Mouse (Mus musculus): ENCODE measurements around the gene Barx1. TPM values are rescaled to one million over a fixed set of nuclear protein-coding genes. Genes with fewer than 3 reads are reported as not detected.
A peak's percentile ranks its signal among the peaks of the same experiment; 100 is the strongest.

Barx1 gene
- polyA plus RNA-seq, 1 experiment, result 0.57 TPM

DNA sequence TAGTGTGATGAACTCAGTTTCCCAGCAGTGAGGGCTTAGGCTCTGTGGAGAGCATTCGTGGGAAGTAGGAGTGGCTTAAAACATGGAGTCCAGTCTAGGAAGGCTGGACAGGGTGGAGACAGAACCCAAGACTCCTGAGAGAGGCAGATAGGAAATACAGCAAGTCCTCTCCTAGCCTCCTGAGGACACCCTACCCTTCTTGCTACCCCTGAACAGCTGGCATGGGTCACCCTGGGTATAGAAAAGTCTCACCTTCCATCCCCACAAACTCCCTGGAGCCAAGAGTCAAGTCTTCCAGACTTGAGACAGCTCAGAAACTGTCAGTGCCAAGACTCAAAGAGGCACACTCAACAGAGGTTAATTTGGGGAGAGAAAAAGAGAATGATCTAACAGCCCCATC lies 1.2 kb upstream of the Barx1 start:
- no peak for TF ChIP-seq CTCF (IDR thresholded peaks at IDR 0.05; ENCODE audit: low read depth, low read length)
- no peak for TF ChIP-seq EP300 (IDR thresholded peaks at IDR 0.05; ENCODE audit: insufficient read depth, low read depth, low read length)
- TF ChIP-seq POLR2A (IDR thresholded peaks at IDR 0.05; ENCODE audit: insufficient read depth, low read length), result no peak
- no peak overlapping the region for H3K27ac ChIP-seq (ENCODE audit: insufficient read depth, low read length)
- no peaks in the 10 kb centered on the region for H3K36me3 ChIP-seq (ENCODE audit: control insufficient read depth, insufficient read depth, low read length, poor library complexity, severe bottlenecking)
- H3K4me1 ChIP-seq (ENCODE audit: control insufficient read depth, insufficient read depth, low read length), result no peaks in the 10 kb centered on the region
- H3K9me3 ChIP-seq (replicated peaks; ENCODE audit: control insufficient read depth, insufficient read depth, low read length, poor library complexity, severe bottlenecking), result no peaks in the 10 kb centered on the region
- H3K4me3 ChIP-seq (ENCODE audit: low read depth, low read length), result no peak overlapping the region
- H3K9ac ChIP-seq (ENCODE audit: low read depth, poor library complexity, severe bottlenecking), result no peak overlapping the region
- peaks cover 52% of the 10 kb centered on the region for H3K27me3 ChIP-seq (ENCODE audit: control insufficient read depth, insufficient read depth, low read length, poor library complexity, severe bottlenecking)

GRCm38 (mm10) chr13:48663211-48663987 lies 601 bp downstream of the Barx1 start:
- TF ChIP-seq POLR2A (IDR thresholded peaks at IDR 0.05; ENCODE audit: insufficient read depth, low read length) (no peak), EP300 (IDR thresholded peaks at IDR 0.05; ENCODE audit: insufficient read depth, low read depth, low read length) (no peak), CTCF (IDR thresholded peaks at IDR 0.05; ENCODE audit: low read depth, low read length) (no peak)
- Histone ChIP-seq H3K9ac (ENCODE audit: low read depth, poor library complexity, severe bottlenecking) (peak overlapping the region; percentile 44; the same call in 1 of the 2 replicates), H3K4me3 (ENCODE audit: low read depth, low read length) (peak overlapping the region; percentile 60), H3K9me3 (replicated peaks; ENCODE audit: control insufficient read depth, insufficient read depth, low read length, poor library complexity, severe bottlenecking) (no peaks in the 10 kb centered on the region), H3K27me3 (ENCODE audit: control insufficient read depth, insufficient read depth, low read length, poor library complexity, severe bottlenecking) (peaks cover 54% of the 10 kb centered on the region), H3K27ac (ENCODE audit: insufficient read depth, low read length) (no peak overlapping the region), H3K4me1 (ENCODE audit: control insufficient read depth, insufficient read depth, low read length) (no peaks in the 10 kb centered on the region), H3K36me3 (ENCODE audit: control insufficient read depth, insufficient read depth, low read length, poor library complexity, severe bottlenecking) (no peaks in the 10 kb centered on the region)

GRCm38 (mm10) chr13:48663988-48664339 lies 1.2 kb downstream of the Barx1 start:
- H3K27ac ChIP-seq (ENCODE audit: insufficient read depth, low read length), result no peak overlapping the region
- H3K4me1 ChIP-seq (ENCODE audit: control insufficient read depth, insufficient read depth, low read length), result no peaks in the 10 kb centered on the region
- TF ChIP-seq CTCF (IDR thresholded peaks at IDR 0.05; ENCODE audit: low read depth, low read length) (no peak), POLR2A (IDR thresholded peaks at IDR 0.05; ENCODE audit: insufficient read depth, low read length) (no peak), EP300 (IDR thresholded peaks at IDR 0.05; ENCODE audit: insufficient read depth, low read depth, low read length) (no peak)
- no peaks in the 10 kb centered on the region for H3K36me3 ChIP-seq (ENCODE audit: control insufficient read depth, insufficient read depth, low read length, poor library complexity, severe bottlenecking)
- no peak overlapping the region for H3K9ac ChIP-seq (ENCODE audit: low read depth, poor library complexity, severe bottlenecking)
- peaks cover 55% of the 10 kb centered on the region for H3K27me3 ChIP-seq (ENCODE audit: control insufficient read depth, insufficient read depth, low read length, poor library complexity, severe bottlenecking)
- no peaks in the 10 kb centered on the region for H3K9me3 ChIP-seq (replicated peaks; ENCODE audit: control insufficient read depth, insufficient read depth, low read length, poor library complexity, severe bottlenecking)
- no peak overlapping the region for H3K4me3 ChIP-seq (ENCODE audit: low read depth, low read length)

- no peak overlapping the region for H3K27ac ChIP-seq (ENCODE audit: insufficient read depth, low read length)
- no peaks in the 10 kb centered on the region for H3K36me3 ChIP-seq (ENCODE audit: control insufficient read depth, insufficient read depth, low read length, poor library complexity, severe bottlenecking)
- H3K9ac ChIP-seq (ENCODE audit: low read depth, poor library complexity, severe bottlenecking), result no peak overlapping the region
- H3K9me3 ChIP-seq (replicated peaks; ENCODE audit: control insufficient read depth, insufficient read depth, low read length, poor library complexity, severe bottlenecking), result no peaks in the 10 kb centered on the region
- H3K4me1 ChIP-seq (ENCODE audit: control insufficient read depth, insufficient read depth, low read length), result no peaks in the 10 kb centered on the region
- H3K4me3 ChIP-seq (ENCODE audit: low read depth, low read length), result no peak overlapping the region
- H3K27me3 ChIP-seq (ENCODE audit: control insufficient read depth, insufficient read depth, low read length, poor library complexity, severe bottlenecking), result peaks cover 55% of the 10 kb centered on the region
- TF ChIP-seq CTCF (IDR thresholded peaks at IDR 0.05; ENCODE audit: low read depth, low read length), result no peak
- no peak for TF ChIP-seq EP300 (IDR thresholded peaks at IDR 0.05; ENCODE audit: insufficient read depth, low read depth, low read length)
- TF ChIP-seq POLR2A (IDR thresholded peaks at IDR 0.05; ENCODE audit: insufficient read depth, low read length), result no peak
Measured at GRCm38 (mm10) chr13:48664916-48665655, 2.3 kb downstream of the Barx1 start.

DNA sequence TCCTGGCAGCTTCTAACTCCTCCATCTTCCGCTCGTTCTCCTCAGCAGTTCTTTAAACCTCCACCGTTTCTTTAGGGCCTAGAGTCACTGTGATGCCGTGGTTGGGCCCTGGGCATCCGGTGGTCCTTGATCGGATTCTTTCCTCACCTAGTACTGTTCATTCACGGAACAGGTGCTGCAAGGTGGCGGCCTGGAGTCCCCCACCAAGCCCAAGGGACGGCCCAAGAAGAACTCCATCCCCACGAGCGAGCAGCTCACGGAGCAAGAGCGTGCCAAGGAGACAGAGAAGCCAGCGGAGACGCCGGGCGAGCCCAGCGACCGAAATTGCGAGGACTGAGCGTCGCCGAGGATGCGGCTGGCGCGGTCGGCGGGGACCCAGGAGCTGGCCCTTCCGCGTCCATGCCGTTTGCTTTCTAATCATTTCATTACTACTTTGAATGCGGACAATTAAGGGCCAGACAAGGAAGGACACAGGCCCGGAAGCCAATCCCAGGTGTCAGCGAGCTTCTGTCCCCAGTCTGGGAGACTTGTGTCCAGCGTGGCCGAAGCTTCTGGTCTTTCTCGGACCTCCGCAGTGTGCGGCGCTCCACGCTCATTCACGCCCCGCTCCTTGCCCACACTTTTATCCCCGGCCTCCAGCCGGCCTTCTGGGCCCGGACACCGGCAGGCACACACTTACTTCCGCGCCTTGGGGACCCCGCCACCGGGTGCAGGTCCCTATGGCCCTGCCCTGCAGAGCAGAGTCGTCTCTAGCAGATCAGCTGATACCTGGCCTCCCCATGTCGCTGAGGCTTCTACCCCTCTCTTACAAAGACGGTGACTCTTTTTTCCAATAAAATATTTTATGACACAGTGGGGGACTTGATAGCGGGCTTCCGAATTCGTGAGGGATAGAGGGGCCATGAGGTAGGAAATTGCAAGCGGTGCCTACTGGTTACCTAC lies 3.1 kb downstream of the Barx1 start:
- H3K27ac ChIP-seq (ENCODE audit: insufficient read depth, low read length), result no peak overlapping the region
- no peaks in the 10 kb centered on the region for H3K4me1 ChIP-seq (ENCODE audit: control insufficient read depth, insufficient read depth, low read length)
- H3K27me3 ChIP-seq (ENCODE audit: control insufficient read depth, insufficient read depth, low read length, poor library complexity, severe bottlenecking), result peaks cover 51% of the 10 kb centered on the region
- H3K4me3 ChIP-seq (ENCODE audit: low read depth, low read length), result peak overlapping the region; percentile 24; the same call in 1 of the 2 replicates
- H3K9ac ChIP-seq (ENCODE audit: low read depth, poor library complexity, severe bottlenecking), result no peak overlapping the region
- H3K9me3 ChIP-seq (replicated peaks; ENCODE audit: control insufficient read depth, insufficient read depth, low read length, poor library complexity, severe bottlenecking), result no peaks in the 10 kb centered on the region
- no peaks in the 10 kb centered on the region for H3K36me3 ChIP-seq (ENCODE audit: control insufficient read depth, insufficient read depth, low read length, poor library complexity, severe bottlenecking)
- no peak for TF ChIP-seq CTCF (IDR thresholded peaks at IDR 0.05; ENCODE audit: low read depth, low read length)
- no peak for TF ChIP-seq EP300 (IDR thresholded peaks at IDR 0.05; ENCODE audit: insufficient read depth, low read depth, low read length)
- no peak for TF ChIP-seq POLR2A (IDR thresholded peaks at IDR 0.05; ENCODE audit: insufficient read depth, low read length)

All from ES-Bruce4 (cell line).